Mouse (Mus musculus) Patski (cell line): ENCODE data around the gene Gm9049. TPM values are rescaled to one million over a fixed set of nuclear protein-coding genes. Genes with fewer than 3 reads are reported as not detected.
A peak's percentile ranks its signal among the peaks of the same experiment; 100 is the strongest.
"Not testable (repeated sequence)": the region's sequence is repeated elsewhere in the genome, so short reads cannot be mapped to it uniquely, and the experiment has no call there.

Source experiments
- ATAC-seq: fragments of 100-300 bp; one replicate; pipeline ENCODE4 v1.8.0; 2021
- CTCF ChIA-PET: fragments of 350-600 bp; sonication (Branson Sonifier 250); formaldehyde crosslinking; loops from one replicate; lab custom pipeline; 2022; ENCODE audit warnings: inconsistent platforms; lab: Charles Lee
- POLR2A ChIA-PET: fragments of 350-600 bp; sonication (Branson Sonifier 250); formaldehyde crosslinking; loops from one replicate; lab custom pipeline; 2022; ENCODE audit warnings: antibody characterized with exemption, inconsistent platforms; lab: Charles Lee
- DNase-seq: peaks from one replicate; pipeline ENCODE4 v3.0.0-alpha.2; 2011; ENCODE audit warnings: low read depth, low spot score
- H3K27me3 ChIP-seq: fragments of 371-371 bp; one replicate; pipeline ENCODE4 v1.5.1; 2021
- CTCF ChIP-seq: fragments of 100-300 bp; IDR thresholded peaks from one replicate; pipeline ENCODE4 v1.5.1; 2021
- in situ Hi-C: fragments of 300-500 bp; cut with MboI; formaldehyde crosslinking; loops from 3 replicates; pipeline ENCODE4 v1.11.1; 2018; ENCODE audit warnings: low pct_unique_long_range_greater_than_20kb, mixed read lengths
- polyA plus RNA-seq: library from polyadenylated mRNA; unstranded; gene quantifications from one replicate; pipeline ENCODE4 v1.2.3, GENCODE M21; 2021

Gm9049 gene
- polyA plus RNA-seq: not detected

DNA sequence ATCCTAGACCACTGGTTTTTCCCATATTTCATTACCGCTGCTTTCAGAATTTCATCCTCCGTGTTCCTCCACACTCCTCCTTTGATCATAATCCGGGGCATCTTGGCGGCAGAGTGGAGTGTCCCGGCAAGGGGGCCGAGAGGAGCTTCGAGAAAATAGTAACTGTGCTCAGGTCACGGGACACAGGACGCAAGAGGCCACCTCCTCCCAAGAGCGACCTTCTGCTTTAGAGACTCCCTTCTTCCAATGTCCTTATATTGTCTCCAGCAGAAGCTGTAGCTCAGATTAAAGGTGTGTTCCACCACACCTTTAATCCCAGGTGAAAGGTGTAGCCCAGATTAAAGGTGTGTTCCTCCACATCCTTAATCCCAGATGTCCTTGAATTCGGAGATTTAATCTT, at the start of gene Gm9049:
Gene Gm9049 (minus strand): TSS at position 101 of the 400 bp plus-strand sequence.
- ATAC-seq, in situ Hi-C loops, POLR2A ChIA-PET, DNase-seq, H3K27me3 ChIP-seq, CTCF ChIA-PET: not testable (repeated sequence)

DNA sequence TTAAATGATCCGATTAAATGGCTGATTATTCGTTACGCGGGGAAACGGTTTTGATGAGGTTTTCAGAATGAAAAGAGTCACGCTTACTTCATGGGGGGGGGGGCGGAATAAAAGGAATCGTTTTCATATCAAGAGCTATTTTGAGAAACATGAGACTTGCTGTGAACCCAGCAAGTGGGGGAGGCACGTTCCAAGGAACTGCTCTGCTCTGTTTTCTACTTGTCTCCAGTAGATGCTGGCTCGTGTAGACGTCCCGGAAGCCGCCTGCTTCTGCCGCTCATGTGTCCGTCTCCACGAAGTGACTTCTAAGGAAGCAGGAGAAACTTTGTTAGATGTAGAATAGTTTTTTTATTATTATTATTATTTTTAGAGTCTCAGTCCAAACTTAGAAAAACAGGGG, 46.0 kb upstream of the Gm9049 start:
- CTCF ChIA-PET: interaction anchor here (1.1 kb wide), 1 partner anchor 42 kb away, joined by 3 read pairs; no protein-coding TSS in a partner anchor
- no peak for DNase-seq
- POLR2A ChIA-PET: no interaction called here
- ATAC-seq: no peak
- in situ Hi-C loops: no loop called here
- H3K27me3 ChIP-seq: peaks cover 4% of the 10 kb centered on the region
- no peak for TF ChIP-seq CTCF

DNA sequence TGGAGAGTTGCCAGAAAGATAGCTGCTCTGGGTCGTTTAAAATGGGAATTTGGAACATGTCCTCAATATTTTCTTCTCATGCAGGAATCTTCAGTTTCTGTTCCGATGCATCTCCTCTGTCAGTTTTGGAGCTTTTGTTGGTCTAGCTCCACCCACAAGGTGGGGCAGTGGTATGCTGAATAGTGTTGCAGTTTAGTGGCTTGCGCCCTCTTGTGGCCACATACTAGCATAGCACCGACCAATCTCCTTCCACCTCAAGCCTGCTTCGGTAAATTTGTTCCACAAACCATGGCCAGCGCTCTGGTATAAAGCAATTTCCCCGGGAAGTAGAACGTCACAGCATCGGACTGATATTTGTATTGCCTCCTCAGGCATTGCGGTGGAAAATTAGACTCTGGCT, 16.5 kb upstream of the Gm9049 start:
- POLR2A ChIA-PET: no interaction called here
- in situ Hi-C loops: no loop called here
- CTCF ChIA-PET: interaction anchor here (0.6 to 2.9 kb wide), 5 partner anchors 18 to 709 kb away, joined by 3 to 10 read pairs (median 4); no protein-coding TSS in a partner anchor
- peak; percentile 96 for TF ChIP-seq CTCF
- no peaks in the 10 kb centered on the region for H3K27me3 ChIP-seq
- ATAC-seq: peak; percentile 82
- peak; percentile 15 for DNase-seq

DNA sequence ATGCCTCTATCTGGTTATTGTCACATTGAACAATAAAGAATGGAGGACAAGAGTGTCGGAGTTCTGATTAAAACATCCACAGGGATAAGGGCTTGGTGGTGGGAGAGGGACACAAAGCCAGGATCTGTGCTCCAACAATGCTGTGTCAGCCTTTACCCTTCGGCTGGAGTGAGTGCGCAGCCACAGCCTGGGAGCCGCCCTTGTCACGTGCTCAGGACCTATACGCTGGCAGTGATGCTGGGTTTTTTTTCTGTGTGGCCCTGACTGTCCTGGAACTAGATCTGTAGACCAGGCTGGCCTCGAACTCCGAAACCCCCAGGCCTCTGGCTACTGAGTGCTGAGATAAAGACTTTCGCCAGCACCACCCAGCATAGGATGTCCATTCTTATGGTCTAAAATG, 15.6 kb upstream of the Gm9049 start:
- TF ChIP-seq CTCF: no peak
- ATAC-seq (no peak), DNase-seq (no peak)
- no peaks in the 10 kb centered on the region for H3K27me3 ChIP-seq
- CTCF ChIA-PET: interaction anchor here (0.6 to 2.9 kb wide), 3 partner anchors 212 to 710 kb away, joined by 3 to 10 read pairs (median 8); no protein-coding TSS in a partner anchor
- in situ Hi-C loops: no loop called here
- POLR2A ChIA-PET: no interaction called here

DNA sequence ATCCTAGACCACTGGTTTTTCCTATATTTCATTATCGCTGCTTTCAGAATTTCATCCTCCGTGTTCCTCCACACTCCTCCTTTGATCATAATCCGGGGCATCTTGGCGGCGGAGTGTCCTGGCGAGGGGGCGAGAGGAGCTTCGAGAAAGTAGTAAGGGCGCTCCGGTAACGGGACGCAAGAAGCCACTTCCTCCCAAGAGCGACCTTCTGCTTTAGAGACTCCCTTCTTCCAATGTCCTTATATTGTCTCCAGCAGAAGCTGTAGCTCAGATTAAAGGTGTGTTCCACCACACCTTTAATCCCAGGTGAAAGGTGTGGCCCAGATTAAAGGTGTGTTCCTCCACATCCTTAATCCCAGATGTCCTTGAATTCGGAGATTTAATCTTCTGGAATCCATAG, 5.3 kb downstream of the Gm9049 start, which contains the start of gene Gm9048:
Gene Gm9048 (minus strand): TSS at position 101 of the 400 bp plus-strand sequence.
- DNase-seq, POLR2A ChIA-PET, H3K27me3 ChIP-seq, in situ Hi-C loops, CTCF ChIA-PET, ATAC-seq: not testable (repeated sequence)

DNA sequence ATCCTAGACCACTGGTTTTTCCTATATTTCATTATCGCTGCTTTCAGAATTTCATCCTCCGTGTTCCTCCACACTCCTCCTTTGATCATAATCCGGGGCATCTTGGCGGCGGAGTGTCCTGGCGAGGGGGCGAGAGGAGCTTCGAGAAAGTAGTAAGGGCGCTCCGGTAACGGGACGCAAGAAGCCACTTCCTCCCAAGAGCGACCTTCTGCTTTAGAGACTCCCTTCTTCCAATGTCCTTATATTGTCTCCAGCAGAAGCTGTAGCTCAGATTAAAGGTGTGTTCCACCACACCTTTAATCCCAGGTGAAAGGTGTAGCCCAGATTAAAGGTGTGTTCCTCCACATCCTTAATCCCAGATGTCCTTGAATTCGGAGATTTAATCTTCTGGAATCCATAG, 10.8 kb downstream of the Gm9049 start, which contains the start of gene Gm9046:
Gene Gm9046 (minus strand): TSS at position 101 of the 400 bp plus-strand sequence.
- POLR2A ChIA-PET, H3K27me3 ChIP-seq, CTCF ChIA-PET, in situ Hi-C loops, DNase-seq, ATAC-seq: not testable (repeated sequence)

DNA sequence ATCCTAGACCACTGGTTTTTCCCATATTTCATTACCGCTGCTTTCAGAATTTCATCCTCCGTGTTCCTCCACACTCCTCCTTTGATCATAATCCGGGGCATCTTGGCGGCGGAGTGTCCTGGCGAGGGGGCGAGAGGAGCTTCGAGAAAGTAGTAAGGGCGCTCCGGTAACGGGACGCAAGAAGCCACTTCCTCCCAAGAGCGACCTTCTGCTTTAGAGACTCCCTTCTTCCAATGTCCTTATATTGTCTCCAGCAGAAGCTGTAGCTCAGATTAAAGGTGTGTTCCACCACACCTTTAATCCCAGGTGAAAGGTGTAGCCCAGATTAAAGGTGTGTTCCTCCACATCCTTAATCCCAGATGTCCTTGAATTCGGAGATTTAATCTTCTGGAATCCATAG, 16.2 kb downstream of the Gm9049 start, which contains the start of gene Gm9045:
Gene Gm9045 (minus strand): TSS at position 101 of the 400 bp plus-strand sequence.
- CTCF ChIA-PET, H3K27me3 ChIP-seq, POLR2A ChIA-PET: not testable (repeated sequence)

DNA sequence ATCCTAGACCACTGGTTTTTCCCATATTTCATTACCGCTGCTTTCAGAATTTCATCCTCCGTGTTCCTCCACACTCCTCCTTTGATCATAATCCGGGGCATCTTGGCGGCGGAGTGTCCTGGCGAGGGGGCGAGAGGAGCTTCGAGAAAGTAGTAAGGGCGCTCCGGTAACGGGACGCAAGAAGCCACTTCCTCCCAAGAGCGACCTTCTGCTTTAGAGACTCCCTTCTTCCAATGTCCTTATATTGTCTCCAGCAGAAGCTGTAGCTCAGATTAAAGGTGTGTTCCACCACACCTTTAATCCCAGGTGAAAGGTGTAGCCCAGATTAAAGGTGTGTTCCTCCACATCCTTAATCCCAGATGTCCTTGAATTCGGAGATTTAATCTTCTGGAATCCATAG, 21.6 kb downstream of the Gm9049 start, which contains the start of gene Gm9044:
Gene Gm9044 (minus strand): TSS at position 101 of the 400 bp plus-strand sequence.
- POLR2A ChIA-PET, DNase-seq, in situ Hi-C loops, H3K27me3 ChIP-seq, ATAC-seq, CTCF ChIA-PET: not testable (repeated sequence)

More for the DNA sequence above, 16.2 kb downstream of the Gm9049 start, which contains the start of gene Gm9045:
- ATAC-seq, DNase-seq, in situ Hi-C loops: not testable (repeated sequence)

DNA sequence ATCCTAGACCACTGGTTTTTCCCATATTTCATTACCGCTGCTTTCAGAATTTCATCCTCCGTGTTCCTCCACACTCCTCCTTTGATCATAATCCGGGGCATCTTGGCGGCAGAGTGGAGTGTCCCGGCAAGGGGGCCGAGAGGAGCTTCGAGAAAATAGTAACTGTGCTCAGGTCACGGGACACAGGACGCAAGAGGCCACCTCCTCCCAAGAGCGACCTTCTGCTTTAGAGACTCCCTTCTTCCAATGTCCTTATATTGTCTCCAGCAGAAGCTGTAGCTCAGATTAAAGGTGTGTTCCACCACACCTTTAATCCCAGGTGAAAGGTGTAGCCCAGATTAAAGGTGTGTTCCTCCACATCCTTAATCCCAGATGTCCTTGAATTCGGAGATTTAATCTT, 27.0 kb downstream of the Gm9049 start, which contains the start of gene Gm9040:
Gene Gm9040 (minus strand): TSS at position 101 of the 400 bp plus-strand sequence.
- H3K27me3 ChIP-seq, POLR2A ChIA-PET, DNase-seq, in situ Hi-C loops, CTCF ChIA-PET, ATAC-seq: not testable (repeated sequence)

DNA sequence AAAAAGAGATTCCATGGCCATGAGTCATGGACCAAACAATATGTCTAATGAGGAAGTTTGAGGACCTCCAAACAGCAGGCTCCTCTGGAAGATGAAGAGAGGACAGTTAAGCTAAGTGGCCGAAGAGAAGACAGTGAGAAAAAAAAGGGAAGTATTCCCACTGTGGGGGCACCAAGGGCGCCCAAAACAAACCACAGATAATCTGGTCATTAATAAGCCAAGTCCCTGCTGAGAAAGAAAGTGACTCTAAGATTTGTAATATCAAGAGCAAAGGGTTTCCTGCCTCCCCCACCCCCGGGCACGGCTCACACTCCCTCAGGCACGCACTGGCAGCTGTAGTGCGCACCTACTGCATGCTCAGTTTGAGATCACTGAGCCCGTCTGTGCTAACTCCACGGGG, 34.9 kb downstream of the Gm9049 start:
- CTCF ChIA-PET: no interaction called here
- no peak for ATAC-seq
- no peaks in the 10 kb centered on the region for H3K27me3 ChIP-seq
- in situ Hi-C loops: no loop called here
- POLR2A ChIA-PET: no interaction called here
- no peak for DNase-seq
- TF ChIP-seq CTCF: no peak

DNA sequence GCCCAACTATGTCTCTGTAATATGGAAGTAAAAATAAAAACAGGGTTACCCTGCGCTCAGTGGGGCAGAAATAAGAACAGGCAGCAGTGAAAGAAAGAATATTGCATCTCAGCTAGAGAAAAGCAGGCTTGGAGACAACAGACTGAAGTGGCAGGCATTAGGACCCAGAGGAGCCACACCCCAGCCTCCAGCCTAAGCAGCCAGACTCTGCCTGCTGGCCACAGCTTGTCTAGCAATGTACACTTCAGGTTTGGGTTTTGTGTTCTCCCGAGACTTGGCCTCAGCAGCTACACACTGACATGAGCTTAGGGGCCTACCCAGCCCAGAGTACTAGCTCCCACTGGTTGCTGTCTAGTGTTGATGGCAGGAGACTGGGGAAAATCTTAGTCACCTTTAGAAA, 51.8 kb downstream of the Gm9049 start:
- not testable (repeated sequence) for ATAC-seq

More for the DNA sequence above, 51.8 kb downstream of the Gm9049 start:
- in situ Hi-C loops, POLR2A ChIA-PET, CTCF ChIA-PET, H3K27me3 ChIP-seq, DNase-seq: not testable (repeated sequence)

Other genes with a start within 250 kb of the Gm9049 start
- 11.7 TPM for gene Mdm1, start 212.3 kb downstream of the Gm9049 start, polyA plus RNA-seq
- not detected for gene Il22, start 149.2 kb downstream of the Gm9049 start, polyA plus RNA-seq
- 0.03 TPM for gene Gm32717, start 113.3 kb downstream of the Gm9049 start, polyA plus RNA-seq
- gene Gm32802, start 95.4 kb downstream of the Gm9049 start, polyA plus RNA-seq: 0.03 TPM
- not detected for gene Iltifb, start 59.1 kb downstream of the Gm9049 start, polyA plus RNA-seq
- 1.4 TPM for gene Gm9040, start 27.1 kb downstream of the Gm9049 start, polyA plus RNA-seq
- gene Gm9044, start 21.7 kb downstream of the Gm9049 start, polyA plus RNA-seq: 1.4 TPM
- gene Gm9045, start 16.3 kb downstream of the Gm9049 start, polyA plus RNA-seq: not detected
- gene Gm9046, start 10.8 kb downstream of the Gm9049 start, polyA plus RNA-seq: not detected
- gene Gm9048, start 5.4 kb downstream of the Gm9049 start, polyA plus RNA-seq: 0.18 TPM
- gene Ifng, start 86.9 kb upstream of the Gm9049 start, polyA plus RNA-seq: not detected